Mouse (Mus musculus) natural killer cell, adult 2 months (primary cell): ENCODE data around the gene Gm20838.
"Not testable (repeated sequence)": the region's sequence is repeated elsewhere in the genome, so short reads cannot be mapped to it uniquely, and the experiment has no call there.

Source experiments
- DNase-seq, 2 experiments: peaks; one replicate each; pipeline ENCODE4 v3.0.0; 2022; ENCODE audit warnings: low spot score in 2 of 2

Gm20838 gene

GRCm38 (mm10) chrY:33543064-33543463 lies at the start of gene Gm20838:
Gm20838 (minus strand) TSS chrY:33543164.
- DNase-seq: not testable (repeated sequence)
